Mouse (Mus musculus): ENCODE measurements around the gene Eif3l.

DNA sequence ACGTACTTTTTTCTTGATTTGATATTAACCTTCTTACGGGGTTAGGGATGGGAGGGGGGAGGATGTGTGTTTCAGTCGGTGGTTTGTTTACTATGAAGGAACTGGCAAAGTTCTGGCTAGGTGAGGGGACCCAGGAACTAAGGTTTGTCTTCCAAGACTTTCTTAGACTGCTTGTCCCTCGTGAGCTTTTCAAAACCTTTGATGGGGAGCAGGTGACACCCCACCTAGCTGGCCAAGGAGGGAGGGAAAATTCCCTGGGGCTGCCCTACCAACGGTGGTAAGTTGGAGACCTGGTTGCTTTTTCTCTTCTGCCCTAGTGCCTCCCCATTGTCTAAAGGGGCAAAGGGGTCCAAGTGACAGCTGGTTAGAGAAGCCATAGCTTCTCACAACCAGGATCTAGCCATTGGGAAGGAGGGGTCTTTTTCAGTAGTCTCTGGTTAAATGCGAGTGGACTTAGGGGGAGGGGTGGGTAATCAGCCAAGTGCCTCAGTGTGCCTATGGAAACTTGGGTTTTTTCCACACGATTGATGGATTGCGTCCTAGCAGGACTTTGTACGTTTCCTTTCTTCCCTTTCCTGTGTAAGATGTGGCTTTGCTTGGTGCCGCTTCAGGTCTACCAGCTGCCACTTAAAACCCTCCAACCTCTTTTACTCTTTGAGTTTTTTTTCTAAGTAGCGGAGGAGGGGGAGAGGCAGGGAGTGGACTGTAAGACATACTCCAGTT lies 45.3 kb upstream of the Eif3l start:
- TF ChIP-seq GATA1 (IDR thresholded peaks at IDR 0.05; ENCODE audit: borderline replicate concordance, low read length) (no peak), FLI1 (IDR thresholded peaks at IDR 0.05; ENCODE audit: low read length) (no peak)

All from megakaryocyte, embryonic 14.5 days (primary cell).